Mouse (Mus musculus) spleen, adult 2 months (tissue): ENCODE measurements around the gene Stap2.

Experiments used
- CTCF ChIP-seq: fragments of 200-500 bp; IDR thresholded peaks from 2 replicates; pipeline ENCODE4 v1.5.1; 2011; ENCODE audit warnings: mild to moderate bottlenecking, inconsistent platforms; ENCODE audit not compliant: insufficient read depth, insufficient read length, insufficient replicate concordance; ENCODE audit errors: extremely low read depth
- POLR2A ChIP-seq: fragments of 200-500 bp; IDR thresholded peaks from 2 replicates; pipeline ENCODE4 v1.6.1; 2011; ENCODE audit warnings: low read depth, low read length, inconsistent platforms

DNA sequence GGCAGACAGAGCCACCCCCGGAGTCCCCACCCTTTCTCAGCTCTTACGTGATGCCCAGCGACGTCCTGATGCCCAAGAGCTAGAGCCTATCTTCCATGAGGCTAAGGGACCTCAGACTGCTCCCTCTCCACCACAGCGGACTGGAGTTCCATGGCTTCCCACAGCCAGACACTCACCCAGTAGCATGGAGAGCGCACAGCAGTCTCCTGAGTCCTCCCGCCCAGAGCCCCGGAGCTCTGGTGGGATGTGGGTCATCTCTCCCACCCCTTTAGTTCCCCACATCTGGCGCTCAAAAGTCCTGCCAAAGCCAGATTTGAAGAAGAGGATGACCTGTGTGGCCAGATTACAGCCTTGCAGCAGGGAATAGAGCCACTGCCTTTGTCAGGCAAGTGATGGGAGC lies 54.8 kb downstream of the Stap2 start:
- TF ChIP-seq CTCF = no peak
- TF ChIP-seq POLR2A = no peak
